Mouse (Mus musculus): ENCODE results near the gene 4933434E20Rik. TPM values are rescaled to one million over a fixed set of nuclear protein-coding genes. Genes with fewer than 3 reads are reported as not detected.

The 4933434E20Rik gene
- total and polyA plus RNA-seq, 3 experiments = 22.4 to 84.3 (median 83.1) TPM

DNA sequence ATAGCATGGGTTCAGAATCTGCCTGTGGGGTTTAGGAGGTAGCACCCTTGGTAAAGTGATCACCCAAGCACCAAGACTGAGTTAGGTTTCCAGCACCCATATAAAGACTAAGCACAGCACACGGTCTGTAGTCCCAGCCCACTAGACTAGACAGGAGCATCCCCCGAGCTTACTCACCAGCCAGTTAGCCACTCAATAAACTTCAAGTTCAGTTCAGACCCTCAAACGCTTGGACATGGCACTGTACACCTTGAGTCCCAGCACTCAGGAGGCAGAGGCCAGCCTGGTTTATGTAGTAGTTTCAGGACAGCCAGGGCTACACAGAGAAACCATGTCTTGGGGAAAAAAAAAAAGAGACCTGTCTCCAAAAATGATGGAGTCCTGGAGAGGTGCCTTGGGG is 49.6 kb downstream of the 4933434E20Rik start:
- H3K27me3 ChIP-seq (ENCODE audit: insufficient read depth, low read length) = no peaks in the 10 kb centered on the region
- H3K9me3 ChIP-seq (replicated peaks) = no peaks in the 10 kb centered on the region
- H3K4me1 ChIP-seq (ENCODE audit: insufficient read depth, low read depth, low read length) = 0 out of 2 replicates have a peak, but pooled peaks cover 4% of the 10 kb centered on the region
- no peak for ATAC-seq (ENCODE audit: extremely low read depth, insufficient number of reproducible peaks, low FRiP score, poor library complexity, severe bottlenecking)
- peaks cover 44% of the 10 kb centered on the region for H3K36me3 ChIP-seq (replicated peaks)
- no peak overlapping the region for H3K4me3 ChIP-seq (ENCODE audit: low read depth, low read length)
- DNase-seq (ENCODE audit: low spot score) = no peak
- TF ChIP-seq CTCF (IDR thresholded peaks at IDR 0.05; ENCODE audit: low read depth, low read length) (no peak), GATA2 (IDR thresholded peaks at IDR 0.05; ENCODE audit: borderline replicate concordance, low read depth, low read length) (no peak), TAL1 (conservative IDR thresholded peaks at IDR 0.05; ENCODE audit: low read depth, low read length) (no peak), GATA1 (IDR thresholded peaks at IDR 0.05; ENCODE audit: borderline replicate concordance, low read length) (no peak), POLR2AphosphoS5 (IDR thresholded peaks at IDR 0.05; ENCODE audit: insufficient replicate concordance, low read depth, low read length) (no peak)

DNA sequence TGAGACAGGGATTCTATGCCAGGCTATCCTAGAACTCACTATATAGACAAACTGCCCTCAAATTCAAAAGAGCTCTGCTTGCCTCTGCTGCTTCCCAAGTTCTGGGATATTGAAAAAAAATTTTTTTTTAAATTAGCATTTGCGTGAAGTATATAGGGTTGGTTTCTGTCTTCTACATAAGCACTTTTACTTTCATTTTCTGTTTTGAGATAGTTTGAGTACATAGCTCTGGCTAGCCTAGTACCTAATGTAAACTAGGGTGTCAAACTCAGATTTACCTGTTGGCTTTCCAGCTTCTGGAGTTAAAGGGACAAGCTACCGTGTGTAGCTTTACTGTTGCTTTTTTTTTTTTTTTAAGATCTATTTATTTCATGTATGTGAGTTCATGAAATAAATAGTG is 50.2 kb downstream of the 4933434E20Rik start:
- Histone ChIP-seq H3K27me3 (ENCODE audit: insufficient read depth, low read length) (no peaks in the 10 kb centered on the region), H3K4me3 (ENCODE audit: low read depth, low read length) (no peak overlapping the region), H3K4me1 (ENCODE audit: insufficient read depth, low read depth, low read length) (0 out of 2 replicates have a peak, but pooled peaks cover 4% of the 10 kb centered on the region), H3K9me3 (replicated peaks) (no peaks in the 10 kb centered on the region), H3K36me3 (replicated peaks) (peaks cover 39% of the 10 kb centered on the region)
- no peak for DNase-seq (ENCODE audit: low spot score)
- no peak for TF ChIP-seq CTCF (IDR thresholded peaks at IDR 0.05; ENCODE audit: low read depth, low read length)
- TF ChIP-seq POLR2AphosphoS5 (IDR thresholded peaks at IDR 0.05; ENCODE audit: insufficient replicate concordance, low read depth, low read length) = no peak
- no peak for TF ChIP-seq TAL1 (conservative IDR thresholded peaks at IDR 0.05; ENCODE audit: low read depth, low read length)
- ATAC-seq (ENCODE audit: extremely low read depth, insufficient number of reproducible peaks, low FRiP score, poor library complexity, severe bottlenecking) = no peak

DNA sequence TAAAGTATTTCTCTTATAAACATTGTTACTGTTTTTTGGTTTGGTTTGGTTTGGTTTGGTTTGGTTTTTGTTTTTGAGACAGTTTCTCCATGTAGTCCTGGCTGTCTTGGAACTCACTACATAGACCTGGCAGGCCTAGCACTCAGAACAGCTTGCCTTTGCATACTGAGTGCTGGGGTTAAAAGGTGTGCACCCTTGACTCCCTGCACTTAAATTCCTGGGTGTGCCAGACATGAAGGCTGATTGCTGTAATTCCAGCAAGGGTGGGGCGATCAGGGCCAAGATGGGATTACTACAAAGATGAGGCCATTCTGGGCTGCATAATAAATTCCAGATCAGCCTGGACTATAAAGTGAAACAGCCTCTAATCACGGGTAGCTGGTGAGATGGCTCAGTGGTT is 50.8 kb downstream of the 4933434E20Rik start:
- Histone ChIP-seq H3K9me3 (replicated peaks) (no peaks in the 10 kb centered on the region), H3K4me3 (ENCODE audit: low read depth, low read length) (no peak overlapping the region), H3K36me3 (replicated peaks) (peaks cover 35% of the 10 kb centered on the region), H3K27me3 (ENCODE audit: insufficient read depth, low read length) (no peaks in the 10 kb centered on the region), H3K4me1 (ENCODE audit: insufficient read depth, low read depth, low read length) (0 out of 2 replicates have a peak, but pooled peaks cover 4% of the 10 kb centered on the region)
- TF ChIP-seq POLR2AphosphoS5 (IDR thresholded peaks at IDR 0.05; ENCODE audit: insufficient replicate concordance, low read depth, low read length) (no peak), CTCF (IDR thresholded peaks at IDR 0.05; ENCODE audit: low read depth, low read length) (no peak), GATA2 (IDR thresholded peaks at IDR 0.05; ENCODE audit: borderline replicate concordance, low read depth, low read length) (no peak), TAL1 (conservative IDR thresholded peaks at IDR 0.05; ENCODE audit: low read depth, low read length) (no peak), GATA1 (IDR thresholded peaks at IDR 0.05; ENCODE audit: borderline replicate concordance, low read length) (no peak)
- ATAC-seq (ENCODE audit: extremely low read depth, insufficient number of reproducible peaks, low FRiP score, poor library complexity, severe bottlenecking) (no peak), DNase-seq (ENCODE audit: low spot score) (no peak)

DNA sequence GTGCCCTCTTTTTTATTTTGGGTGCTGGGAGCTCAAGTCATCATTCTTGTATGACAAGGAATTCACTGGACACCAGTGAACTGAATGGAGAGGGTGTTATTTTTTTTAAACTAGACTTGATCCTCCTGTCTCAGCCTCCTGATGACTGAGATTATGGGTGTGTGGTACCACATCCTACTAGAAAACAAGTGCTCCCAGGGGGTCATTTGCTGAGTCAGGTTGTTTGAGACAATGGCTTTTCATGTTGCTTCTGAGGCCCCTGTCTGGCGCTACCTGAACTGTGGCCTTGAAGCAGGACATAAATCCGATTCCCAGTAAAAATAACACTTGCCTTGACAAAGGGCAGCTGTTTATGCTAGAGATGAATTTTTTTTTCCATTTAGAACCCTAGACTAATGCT is 51.7 kb downstream of the 4933434E20Rik start:
- Histone ChIP-seq H3K4me3 (ENCODE audit: low read depth, low read length) (no peak overlapping the region), H3K9me3 (replicated peaks) (no peaks in the 10 kb centered on the region), H3K27me3 (ENCODE audit: insufficient read depth, low read length) (no peaks in the 10 kb centered on the region), H3K4me1 (ENCODE audit: insufficient read depth, low read depth, low read length) (0 out of 2 replicates have a peak, but pooled peaks cover 4% of the 10 kb centered on the region), H3K36me3 (replicated peaks) (peaks cover 27% of the 10 kb centered on the region)
- no peak for TF ChIP-seq GATA2 (IDR thresholded peaks at IDR 0.05; ENCODE audit: borderline replicate concordance, low read depth, low read length)
- no peak for TF ChIP-seq CTCF (IDR thresholded peaks at IDR 0.05; ENCODE audit: low read depth, low read length)
- no peak for TF ChIP-seq TAL1 (conservative IDR thresholded peaks at IDR 0.05; ENCODE audit: low read depth, low read length)
- ATAC-seq (ENCODE audit: extremely low read depth, insufficient number of reproducible peaks, low FRiP score, poor library complexity, severe bottlenecking) (no peak), DNase-seq (ENCODE audit: low spot score) (no peak)

DNA sequence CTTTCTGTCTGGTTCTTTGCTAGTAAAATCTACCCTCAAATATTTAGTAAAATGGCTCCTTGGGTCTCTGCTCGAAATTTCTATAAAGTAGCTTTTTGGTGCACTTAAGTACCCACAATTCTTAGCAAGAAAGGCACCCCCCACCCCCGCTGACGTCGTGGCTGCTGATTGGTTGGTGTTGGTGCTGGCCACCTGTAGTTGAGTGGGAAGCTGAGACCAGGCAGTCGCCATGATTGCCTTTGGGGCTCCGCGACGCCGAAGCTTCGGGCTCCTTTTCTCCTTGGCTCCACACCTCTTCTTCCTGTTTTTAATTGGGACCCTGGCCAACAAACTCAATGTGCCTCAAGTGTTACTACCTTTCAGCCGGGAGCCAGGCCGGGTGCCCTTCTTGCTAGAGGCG is 52.5 kb downstream of the 4933434E20Rik start, which contains the start of gene Nup210l:
TSS of gene Nup210l (plus strand) at position 195 of the 400 bp plus-strand sequence.
- peaks cover 20% of the 10 kb centered on the region for H3K36me3 ChIP-seq (replicated peaks)
- no peak for TF ChIP-seq GATA1 (IDR thresholded peaks at IDR 0.05; ENCODE audit: borderline replicate concordance, low read length)
- no peak for TF ChIP-seq POLR2AphosphoS5 (IDR thresholded peaks at IDR 0.05; ENCODE audit: insufficient replicate concordance, low read depth, low read length)
- no peak for TF ChIP-seq GATA2 (IDR thresholded peaks at IDR 0.05; ENCODE audit: borderline replicate concordance, low read depth, low read length)
- TF ChIP-seq CTCF (IDR thresholded peaks at IDR 0.05; ENCODE audit: low read depth, low read length) = no peak
- 0 out of 2 replicates have a peak, but pooled peaks cover 4% of the 10 kb centered on the region for H3K4me1 ChIP-seq (ENCODE audit: insufficient read depth, low read depth, low read length)
- no peaks in the 10 kb centered on the region for H3K27me3 ChIP-seq (ENCODE audit: insufficient read depth, low read length)
- ATAC-seq (ENCODE audit: extremely low read depth, insufficient number of reproducible peaks, low FRiP score, poor library complexity, severe bottlenecking) (no peak), DNase-seq (ENCODE audit: low spot score) (no peak)
- H3K9me3 ChIP-seq (replicated peaks) = no peaks in the 10 kb centered on the region
- no peak within 1 kb of the TSS for H3K4me3 ChIP-seq (ENCODE audit: low read depth, low read length)

DNA sequence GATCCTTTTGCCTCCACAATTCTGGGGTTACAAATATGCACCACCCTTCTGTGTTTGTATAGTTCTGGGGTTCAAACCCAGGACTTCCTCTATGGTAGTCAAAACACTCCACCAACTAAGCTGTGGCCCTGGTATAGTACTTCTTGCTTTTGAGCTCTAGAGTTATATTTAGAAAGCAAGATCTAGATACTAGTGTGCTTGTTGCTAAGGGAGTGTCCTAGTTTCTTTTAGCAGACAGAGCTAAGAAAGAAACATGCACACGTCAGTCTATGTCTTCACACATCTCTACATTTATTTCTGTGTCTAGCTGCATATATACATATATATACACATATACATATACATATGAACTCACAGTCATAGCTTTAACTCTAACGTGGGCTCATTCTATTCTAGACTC is 60.3 kb downstream of the 4933434E20Rik start:
- Histone ChIP-seq H3K4me3 (ENCODE audit: low read depth, low read length) (no peak overlapping the region), H3K36me3 (replicated peaks) (no peaks in the 10 kb centered on the region)
- ATAC-seq (ENCODE audit: extremely low read depth, insufficient number of reproducible peaks, low FRiP score, poor library complexity, severe bottlenecking) = no peak

DNA sequence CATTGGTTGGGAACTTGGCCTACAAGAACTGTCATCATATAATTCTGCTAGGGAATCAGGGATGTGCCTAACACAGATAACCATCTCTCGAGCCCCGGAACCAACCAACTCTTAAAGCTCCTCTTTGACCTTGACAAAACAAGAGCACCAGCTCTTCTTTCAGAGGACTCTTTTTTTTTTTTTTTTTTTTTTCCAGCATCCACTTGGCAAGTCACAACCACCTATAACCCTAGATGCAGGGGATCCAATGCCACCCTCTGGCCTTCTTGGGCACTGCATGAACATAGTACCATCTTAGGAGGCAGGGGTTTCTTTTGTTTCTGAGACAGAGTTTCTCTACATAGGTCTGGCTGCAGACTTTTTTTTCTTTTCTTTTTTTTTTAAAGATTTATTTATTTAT is 62.9 kb downstream of the 4933434E20Rik start:
- H3K27me3 ChIP-seq (ENCODE audit: insufficient read depth, low read length) = peaks cover 4% of the 10 kb centered on the region; the same call in 1 of the 2 replicates
- DNase-seq (ENCODE audit: low spot score) (no peak), ATAC-seq (ENCODE audit: extremely low read depth, insufficient number of reproducible peaks, low FRiP score, poor library complexity, severe bottlenecking) (no peak)
- H3K9me3 ChIP-seq (replicated peaks) = no peaks in the 10 kb centered on the region
- H3K4me3 ChIP-seq (ENCODE audit: low read depth, low read length) = no peak overlapping the region
- TF ChIP-seq POLR2AphosphoS5 (IDR thresholded peaks at IDR 0.05; ENCODE audit: insufficient replicate concordance, low read depth, low read length) (no peak), TAL1 (conservative IDR thresholded peaks at IDR 0.05; ENCODE audit: low read depth, low read length) (no peak), GATA1 (IDR thresholded peaks at IDR 0.05; ENCODE audit: borderline replicate concordance, low read length) (no peak), CTCF (IDR thresholded peaks at IDR 0.05; ENCODE audit: low read depth, low read length) (no peak), GATA2 (IDR thresholded peaks at IDR 0.05; ENCODE audit: borderline replicate concordance, low read depth, low read length) (no peak)
- H3K36me3 ChIP-seq (replicated peaks) = no peaks in the 10 kb centered on the region
- H3K4me1 ChIP-seq (ENCODE audit: insufficient read depth, low read depth, low read length) = no peaks in the 10 kb centered on the region

More for the DNA sequence above, 60.3 kb downstream of the 4933434E20Rik start:
- H3K4me1 ChIP-seq (ENCODE audit: insufficient read depth, low read depth, low read length) = no peaks in the 10 kb centered on the region
- no peaks in the 10 kb centered on the region for H3K27me3 ChIP-seq (ENCODE audit: insufficient read depth, low read length)
- DNase-seq (ENCODE audit: low spot score) = no peak
- TF ChIP-seq TAL1 (conservative IDR thresholded peaks at IDR 0.05; ENCODE audit: low read depth, low read length) = no peak
- H3K9me3 ChIP-seq (replicated peaks) = no peaks in the 10 kb centered on the region
